Mouse (Mus musculus): ENCODE results near the gene Syne1.

Syne1 gene

GRCm38 (mm10) chr10:5515330-5515729 lies 36.0 kb downstream of the Syne1 start:
- DNase-seq, result peak in 1 of 2 experiments; percentile 36

GRCm38 (mm10) chr10:5514134-5514533 lies 37.1 kb downstream of the Syne1 start:
- DNase-seq, result no peak

- DNase-seq, result peak; percentile 73 to 76
Measured at GRCm38 (mm10) chr10:5512285-5512684, 39.0 kb downstream of the Syne1 start.

GRCm38 (mm10) chr10:5511403-5511802 lies 39.9 kb downstream of the Syne1 start:
- no peak for DNase-seq

- DNase-seq, result no peak
Measured at GRCm38 (mm10) chr10:5507478-5507877, 43.8 kb downstream of the Syne1 start.

GRCm38 (mm10) chr10:5504761-5505160 lies 46.5 kb downstream of the Syne1 start:
- peak; percentile 78 to 79 for DNase-seq

GRCm38 (mm10) chr10:5503909-5504308 lies 47.4 kb downstream of the Syne1 start:
- peak; percentile 69 to 71 for DNase-seq

- DNase-seq, result peak; percentile 89 to 91
Measured at GRCm38 (mm10) chr10:5499684-5500369, 51.5 kb downstream of the Syne1 start.

- DNase-seq, result no peak
Measured at GRCm38 (mm10) chr10:5497859-5498258, 53.4 kb downstream of the Syne1 start.

GRCm38 (mm10) chr10:5491050-5491449 lies 60.2 kb downstream of the Syne1 start:
- peak; percentile 56 to 58 for DNase-seq

- peak; percentile 81 to 87 for DNase-seq
Measured at GRCm38 (mm10) chr10:5490029-5490428, 61.3 kb downstream of the Syne1 start.

- peak; percentile 89 to 92 for DNase-seq
Measured at GRCm38 (mm10) chr10:5488097-5488496, 63.2 kb downstream of the Syne1 start.

GRCm38 (mm10) chr10:5480552-5481550 lies 70.4 kb downstream of the Syne1 start:
- DNase-seq, result no peak

GRCm38 (mm10) chr10:5480097-5480496 lies 71.2 kb downstream of the Syne1 start:
- peak; percentile 81 to 88 for DNase-seq

GRCm38 (mm10) chr10:5468638-5469037 lies 82.6 kb downstream of the Syne1 start:
- DNase-seq, result no peak

GRCm38 (mm10) chr10:5453830-5454229 lies 97.5 kb downstream of the Syne1 start:
- DNase-seq, result no peak

- DNase-seq, result no peak
Measured at GRCm38 (mm10) chr10:5449944-5450343, 101.3 kb downstream of the Syne1 start.

GRCm38 (mm10) chr10:5447950-5448716 lies 103.1 kb downstream of the Syne1 start:
- peak; percentile 70 to 77 for DNase-seq

- no peak for DNase-seq
Measured at GRCm38 (mm10) chr10:5445313-5445712, 106.0 kb downstream of the Syne1 start.

- no peak for DNase-seq
Measured at GRCm38 (mm10) chr10:5443020-5443419, 108.3 kb downstream of the Syne1 start.

GRCm38 (mm10) chr10:5439802-5440350 lies 111.4 kb downstream of the Syne1 start:
- peak; percentile 39 to 57 for DNase-seq

GRCm38 (mm10) chr10:5437766-5438165 lies 113.5 kb downstream of the Syne1 start:
- DNase-seq, result no peak

GRCm38 (mm10) chr10:5423984-5424383 lies 127.3 kb downstream of the Syne1 start:
- peak; percentile 52 to 68 for DNase-seq
